Mouse (Mus musculus): ENCODE results near the gene Dusp5.

DNA sequence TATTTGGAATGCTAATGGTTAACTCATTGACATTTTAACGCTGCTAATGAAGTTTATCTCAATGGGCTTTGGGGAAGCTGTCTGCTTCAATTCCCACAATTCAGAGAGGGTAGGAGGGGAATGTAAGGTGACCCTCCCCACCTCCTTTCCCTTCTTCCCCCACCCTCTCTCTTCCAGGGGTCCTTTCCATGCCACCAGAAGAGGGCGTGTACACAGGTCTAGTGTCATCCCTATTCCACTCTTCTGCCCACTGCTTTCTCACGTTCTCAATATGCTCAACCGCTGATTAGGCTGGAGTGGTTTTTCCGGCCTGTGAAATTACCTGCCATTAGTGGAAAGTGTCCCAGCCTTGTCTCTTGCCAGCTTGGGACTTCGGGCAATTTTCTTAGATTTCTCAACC is 27.9 kb downstream of the Dusp5 start:
- TF ChIP-seq CTCF (IDR thresholded peaks at IDR 0.05; ENCODE audit: low read depth, low read length) (no peak), POLR2A (IDR thresholded peaks at IDR 0.05; ENCODE audit: borderline replicate concordance, low read depth, low read length) (no peak)
